Mouse (Mus musculus) adrenal gland, postnatal 36 days (tissue): ENCODE measurements around the gene Prpf39. TPM values are rescaled to one million over a fixed set of nuclear protein-coding genes. Genes with fewer than 3 reads are reported as not detected.

Experiments used
- DNase-seq, 2 experiments: peaks; one replicate each; pipeline ENCODE4 v3.0.0; 2021; ENCODE audit warnings: mixed read lengths in 1 of 2
- long read RNA-seq, 2 experiments: library from polyadenylated mRNA; stranded (forward); transcript quantifications; one replicate each; pipeline ENCODE4 v2.0.0; 2021; ENCODE audit warnings: borderline sequencing depth in 2 of 2
- total RNA-seq, 2 experiments: library from RNA; stranded (reverse); gene quantifications; 2 replicates each; pipeline ENCODE4 v1.2.3; 2021

Gene Prpf39
- 10 to 100 TPM; 28.5 to 34.3 TPM for total RNA-seq
- long read RNA-seq, experiment 1, full-length matches to known transcripts: 5 of 18 reads
- long read RNA-seq, experiment 1, partial matches to known transcripts: 1 of 18 reads
- long read RNA-seq, experiment 1, other reads (novel, unspliced or antisense): 12 of 18 reads
- long read RNA-seq, experiment 2, full-length matches to known transcripts: 2 of 5 reads
- long read RNA-seq, experiment 2, partial matches to known transcripts: 0 of 5 reads
- long read RNA-seq, experiment 2, other reads (novel, unspliced or antisense): 3 of 5 reads

DNA sequence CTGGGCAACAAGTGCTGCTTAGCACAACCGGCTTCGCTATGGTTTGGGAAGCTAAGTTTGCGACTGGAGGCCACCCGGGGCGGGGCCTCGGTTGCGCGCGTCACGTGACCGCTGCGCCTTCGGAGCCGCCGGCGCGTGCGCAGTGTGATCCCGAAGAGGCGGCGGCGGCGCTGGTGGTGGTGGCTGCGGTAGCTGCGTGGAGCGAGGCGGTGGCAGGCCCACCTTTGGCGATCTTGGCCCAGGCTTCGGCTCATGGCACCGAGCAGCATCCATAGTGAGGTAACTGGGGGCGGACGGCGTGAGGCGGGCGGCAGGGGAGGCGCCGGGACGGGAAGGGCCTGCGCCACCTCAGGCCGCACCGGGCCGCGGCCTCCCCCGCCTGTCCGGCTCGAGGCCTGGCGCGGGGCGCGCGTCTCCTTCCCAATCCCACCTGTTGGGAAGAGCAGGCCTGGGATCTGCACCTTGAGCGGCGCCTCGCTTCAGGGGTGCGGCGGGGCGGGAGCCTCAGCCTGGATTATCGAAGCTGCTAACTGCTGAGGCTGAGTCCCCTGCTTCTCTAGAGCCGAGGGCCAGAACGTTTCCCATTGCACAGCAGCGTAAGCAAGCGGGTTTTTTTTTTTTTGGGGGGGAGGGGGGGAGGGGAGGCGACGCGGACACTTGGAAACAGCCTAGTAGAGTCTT is at the start of gene Prpf39:
Gene Prpf39, plus strand, starts transcription at position 144 of the 681 bp plus-strand sequence.
- peak; percentile 93 to 97 for DNase-seq

DNA sequence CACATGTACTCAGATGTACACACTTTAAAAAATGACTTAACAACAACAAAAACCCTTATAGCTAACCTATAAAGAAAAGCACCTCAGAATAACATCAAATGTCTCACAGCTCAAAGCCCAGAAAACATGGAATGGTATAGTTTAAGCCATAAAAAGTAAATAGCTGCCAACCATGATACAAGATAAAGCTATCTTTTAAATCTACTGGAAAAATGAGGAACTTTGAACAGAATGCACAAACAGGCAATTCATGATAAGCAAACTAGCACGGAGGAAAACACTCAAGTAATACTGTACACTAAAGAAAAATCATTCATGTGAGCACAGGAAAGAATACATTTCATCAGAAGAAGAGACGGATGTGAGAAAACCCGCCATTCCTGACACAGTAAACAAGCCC is 28.4 kb upstream of the Prpf39 start:
- DNase-seq: no peak

DNA sequence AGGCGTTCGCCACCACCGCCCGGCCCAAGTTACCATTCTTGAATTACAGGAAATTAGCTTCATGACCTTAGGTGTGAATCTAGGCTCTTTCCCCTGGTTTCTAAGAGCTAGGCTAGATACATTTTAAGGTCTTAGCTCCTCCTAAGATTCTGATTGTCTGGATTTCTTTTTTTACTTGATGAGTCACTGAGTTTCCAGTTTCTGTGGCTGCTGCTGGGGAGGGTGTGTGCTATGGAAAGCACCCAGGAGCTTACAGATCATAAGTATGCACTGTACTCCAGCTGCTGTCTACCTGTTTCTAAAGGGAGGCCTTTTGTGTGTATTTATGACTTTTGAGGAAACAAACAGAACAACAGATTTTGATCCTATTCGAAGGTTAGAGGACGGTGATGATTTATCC is 13.3 kb upstream of the Prpf39 start:
- DNase-seq: no peak

DNA sequence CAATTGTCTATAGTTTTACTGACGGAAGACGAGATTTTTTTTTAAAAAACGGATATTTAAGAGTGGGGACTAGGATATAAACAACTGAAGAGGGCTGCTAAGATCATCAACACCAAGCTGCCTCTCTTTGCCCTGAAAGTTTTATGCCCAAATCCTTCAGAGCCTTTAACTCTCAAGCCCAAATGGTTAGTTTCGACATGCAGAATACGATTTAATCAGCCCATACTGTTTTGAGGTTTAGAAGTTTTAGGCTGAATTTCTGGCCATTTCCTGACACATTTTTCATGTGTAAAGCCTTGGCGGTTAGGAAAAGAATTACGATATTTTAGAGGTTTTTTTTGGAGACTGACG is 319 bp upstream of the Prpf39 start:
- no peak for DNase-seq

DNA sequence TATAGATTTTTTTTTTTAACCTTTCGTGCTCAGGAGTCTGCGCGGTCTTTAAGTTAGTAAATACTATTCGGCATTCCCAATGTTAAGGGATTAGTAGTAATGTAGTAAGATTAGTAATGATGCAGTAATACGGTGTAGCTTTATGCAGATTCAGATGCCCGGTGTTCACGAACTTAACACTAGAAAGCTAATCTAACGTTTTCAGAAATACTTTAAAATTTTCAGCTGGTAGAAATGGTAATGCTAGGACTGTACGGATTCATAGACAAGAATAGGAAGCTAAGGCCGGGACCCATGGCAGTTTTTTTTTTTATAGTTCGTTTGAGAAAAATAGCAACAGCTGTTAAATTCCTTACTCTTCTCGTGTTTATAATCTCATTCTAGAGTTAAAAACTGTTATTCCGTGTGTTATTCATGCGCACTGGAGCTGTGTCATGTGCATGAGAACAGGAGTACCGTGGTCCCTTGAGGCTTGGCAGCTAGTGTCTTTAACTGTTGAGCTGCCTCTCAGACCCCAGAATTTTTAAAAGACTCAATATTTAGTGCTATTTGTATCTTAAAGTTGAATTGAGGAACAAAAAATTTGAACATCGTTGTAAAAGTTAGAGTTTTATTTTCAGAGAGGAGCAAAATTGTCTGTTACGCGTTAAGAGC is 886 bp downstream of the Prpf39 start:
- DNase-seq: peak in 1 of 2 experiments; percentile 8

DNA sequence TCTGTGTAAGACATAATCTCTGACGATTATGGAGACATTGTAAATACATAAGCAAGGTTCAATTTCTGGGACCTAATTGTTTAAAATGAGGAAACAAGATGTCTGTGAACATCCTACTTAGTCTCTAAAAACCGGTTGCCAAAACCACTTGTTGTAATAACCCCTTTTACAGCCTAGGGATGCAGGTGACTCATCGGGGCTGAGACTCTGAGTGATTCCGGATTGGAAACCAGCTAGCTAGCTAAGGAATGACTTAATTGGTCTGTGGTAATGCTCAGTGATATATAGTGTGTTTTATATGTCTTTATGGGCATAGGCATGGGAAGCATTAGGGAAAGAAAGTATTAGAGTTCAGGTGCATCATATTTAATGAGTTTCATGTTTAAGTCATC is 1.4 kb downstream of the Prpf39 start:
- DNase-seq: peak; percentile 48 to 53

DNA sequence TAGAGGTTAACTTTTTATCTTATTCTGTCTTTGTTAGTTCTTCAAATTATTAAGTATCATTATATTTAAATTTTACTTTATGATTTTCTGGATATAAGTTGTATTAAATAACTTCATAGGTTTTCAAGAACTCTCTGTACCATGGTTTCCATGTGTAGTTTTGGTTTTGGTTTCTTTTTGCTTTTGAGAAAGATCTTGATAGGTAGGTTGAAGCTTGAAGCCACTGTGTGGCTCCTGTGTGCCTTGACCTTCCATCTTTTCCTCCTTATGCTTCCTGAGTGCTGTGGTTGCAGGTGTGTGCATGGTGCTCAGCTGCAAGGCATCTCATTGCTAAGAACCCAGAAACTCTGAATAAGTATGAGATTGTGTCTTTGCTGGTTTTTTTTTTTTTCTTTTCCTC is 12.7 kb downstream of the Prpf39 start:
- DNase-seq: no peak

DNA sequence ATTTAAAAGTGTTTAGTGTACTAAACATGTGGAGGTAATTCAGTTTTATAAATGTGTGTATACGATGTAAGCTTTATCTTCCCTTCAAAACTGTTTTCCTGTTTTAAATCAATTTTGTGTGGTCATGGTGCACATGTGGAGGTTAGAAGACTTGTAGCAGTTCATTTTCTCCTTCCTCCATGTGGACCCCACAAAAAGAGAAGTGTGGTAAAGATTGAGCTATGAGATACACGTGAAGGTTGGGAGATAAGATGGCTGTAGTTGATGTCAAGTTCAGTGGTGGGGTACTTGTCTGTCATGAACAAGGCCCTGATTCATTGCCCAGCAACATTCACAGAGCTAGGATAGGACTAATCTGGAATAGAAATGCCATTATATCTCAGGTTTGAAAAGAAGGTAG is 22.1 kb downstream of the Prpf39 start:
- no peak for DNase-seq

DNA sequence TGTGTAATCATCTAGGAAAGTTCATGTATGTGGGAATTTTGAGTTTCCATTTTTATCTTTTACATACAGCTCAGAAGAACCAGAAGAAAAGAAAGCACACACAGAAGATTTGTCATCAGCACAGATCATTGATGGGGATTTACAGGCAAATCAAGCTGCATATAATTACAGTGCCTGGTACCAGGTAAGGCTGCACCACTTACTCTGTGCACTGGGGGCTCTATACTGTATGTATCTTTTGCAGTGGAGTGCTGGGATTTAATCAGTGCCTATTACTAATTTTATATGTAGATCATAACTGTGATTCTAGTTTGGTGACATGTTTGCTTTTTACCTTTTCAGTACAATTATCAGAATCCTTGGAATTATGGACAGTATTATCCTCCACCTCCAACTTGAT is 24.9 kb downstream of the Prpf39 start:
- DNase-seq: no peak

DNA sequence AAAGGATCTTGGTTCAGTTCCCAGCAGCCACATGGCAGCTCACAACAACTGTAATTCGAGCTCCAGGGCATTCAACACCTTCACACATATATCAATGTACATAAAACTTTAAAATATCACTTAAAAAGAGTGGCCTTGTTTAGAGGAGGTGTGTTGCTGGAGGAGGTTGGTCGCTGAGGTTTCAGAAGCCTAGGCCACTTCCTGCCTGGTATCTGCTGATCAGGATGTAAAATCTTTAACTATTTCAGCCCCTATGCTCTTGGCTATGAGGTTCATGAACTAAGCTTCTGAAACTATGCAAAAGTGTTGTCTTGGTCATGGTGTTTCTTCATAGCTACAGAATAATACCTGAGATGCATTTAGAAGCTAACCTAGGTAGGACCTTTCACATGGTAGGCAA is 29.1 kb downstream of the Prpf39 start:
- DNase-seq: no peak

DNA sequence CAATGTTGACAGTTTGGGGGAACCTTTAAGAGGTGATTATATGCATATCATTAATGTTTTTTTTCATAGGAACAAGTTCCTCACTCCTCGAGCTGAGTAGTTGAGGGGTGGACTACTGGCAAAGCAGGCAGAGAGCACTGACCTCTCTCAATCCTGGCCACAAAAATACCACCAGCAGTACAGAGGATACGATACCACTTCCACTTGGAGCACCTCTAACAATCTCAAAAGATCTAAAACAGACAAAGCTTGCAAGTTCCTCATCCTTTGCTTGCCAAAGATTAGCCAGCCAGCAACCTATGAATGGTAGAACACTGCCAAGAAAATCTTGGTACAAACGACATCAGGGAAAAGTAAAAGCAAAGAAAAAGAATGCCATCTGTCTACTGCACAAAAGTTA is 30.1 kb downstream of the Prpf39 start:
- DNase-seq: no peak

DNA sequence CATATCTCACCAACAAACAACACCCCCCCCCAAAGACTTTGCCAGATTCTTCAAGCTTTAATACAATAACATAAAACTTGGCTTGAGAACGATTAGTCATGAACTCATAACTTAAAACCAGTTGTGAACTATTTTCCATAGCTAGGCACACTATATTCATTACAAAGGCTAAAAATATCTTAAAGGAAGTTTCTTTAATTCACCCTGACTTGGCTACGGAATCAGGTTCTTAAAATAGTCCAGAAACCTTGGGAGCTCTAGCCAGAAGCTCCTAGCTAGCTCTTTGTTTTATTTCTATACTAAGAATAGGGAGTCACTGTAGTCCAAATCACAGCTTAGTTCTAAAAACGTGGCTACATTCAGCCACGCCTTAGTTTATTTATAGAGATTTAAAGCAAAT is 32.3 kb downstream of the Prpf39 start:
- DNase-seq: no peak

DNA sequence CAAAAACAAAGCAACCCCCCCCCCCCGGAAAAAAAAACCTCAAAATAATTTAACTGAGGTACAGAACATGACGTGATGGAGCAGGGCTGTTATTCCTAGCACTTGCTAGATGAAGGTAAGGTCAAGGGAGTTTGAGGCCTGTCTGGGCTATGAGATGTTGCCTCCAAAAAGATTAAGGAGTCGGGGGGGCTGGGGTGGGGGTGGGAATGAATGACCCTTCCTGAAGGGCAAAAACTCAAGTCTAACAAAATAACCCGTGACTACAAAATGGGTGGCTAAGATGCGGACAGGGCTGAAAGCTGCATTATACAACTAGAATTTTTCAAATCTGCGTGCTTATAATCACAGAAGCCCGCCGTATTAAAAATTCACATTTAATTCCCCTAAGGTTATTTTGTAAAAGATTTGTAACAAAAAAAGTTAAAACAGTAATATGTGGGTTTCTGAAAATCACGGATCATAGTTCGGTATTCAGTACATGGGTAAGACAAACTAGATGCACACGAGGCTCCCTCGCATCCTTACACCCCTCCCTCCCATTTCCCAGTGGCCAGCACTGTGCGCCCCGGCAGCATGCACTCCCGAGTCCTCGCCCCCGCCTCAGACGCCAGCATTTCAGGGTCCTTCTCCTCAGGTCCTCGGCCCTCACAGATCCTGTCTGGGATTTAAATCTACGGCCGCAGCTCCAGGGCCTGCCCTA is 36.9 kb downstream of the Prpf39 start:
- no peak for DNase-seq

DNA sequence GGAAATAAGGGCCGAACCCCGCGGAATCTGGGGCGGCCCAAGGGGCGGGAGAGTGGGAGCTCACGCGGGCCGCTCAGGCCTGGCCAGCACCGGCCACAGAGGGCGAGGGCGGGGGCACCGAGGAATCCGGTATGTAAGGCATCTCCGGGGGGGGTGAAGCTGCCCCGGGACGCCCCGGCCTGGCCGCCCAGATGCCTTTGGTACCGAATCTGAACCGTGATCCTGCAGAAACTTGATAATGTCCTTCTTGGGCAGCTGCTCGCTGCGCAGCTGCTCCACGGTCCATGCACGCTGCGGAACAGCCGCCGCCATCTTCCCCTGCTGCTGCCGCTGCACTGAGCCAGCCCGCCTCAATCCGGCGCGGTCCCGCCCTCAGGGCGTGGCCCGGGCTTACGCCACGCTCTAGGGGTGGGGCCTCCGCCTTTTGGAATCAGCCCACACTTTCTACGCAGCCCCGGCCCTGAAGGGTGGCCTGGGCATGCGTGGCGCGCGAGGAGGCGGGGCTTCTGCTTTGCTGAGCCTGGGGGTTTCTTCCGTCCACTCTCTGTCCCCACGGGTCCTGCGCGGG is 37.6 kb downstream of the Prpf39 start, which contains the start of gene Fkbp3:
Gene Fkbp3, minus strand, starts transcription at position 397 of the 568 bp plus-strand sequence.
- peak; percentile 99 for DNase-seq

DNA sequence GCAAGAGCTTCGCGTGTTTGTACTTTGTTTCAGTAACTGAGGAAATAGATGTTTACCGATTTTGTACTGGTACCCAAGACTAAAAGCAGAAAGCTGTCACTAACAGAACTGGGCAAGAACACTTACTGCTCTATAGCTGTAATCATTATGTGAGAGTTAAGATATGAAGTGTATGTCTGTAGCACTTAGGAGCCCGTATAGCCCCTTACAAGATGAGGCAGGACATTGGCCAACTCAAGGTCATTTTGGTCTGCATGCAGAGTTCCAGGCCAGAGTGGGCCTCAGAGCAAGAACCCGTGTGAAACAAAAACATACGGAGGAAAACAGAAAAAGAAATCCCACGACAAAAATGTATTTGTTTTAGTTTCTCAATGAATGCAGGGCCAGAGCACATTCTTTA is 38.5 kb downstream of the Prpf39 start:
- DNase-seq: no peak

DNA sequence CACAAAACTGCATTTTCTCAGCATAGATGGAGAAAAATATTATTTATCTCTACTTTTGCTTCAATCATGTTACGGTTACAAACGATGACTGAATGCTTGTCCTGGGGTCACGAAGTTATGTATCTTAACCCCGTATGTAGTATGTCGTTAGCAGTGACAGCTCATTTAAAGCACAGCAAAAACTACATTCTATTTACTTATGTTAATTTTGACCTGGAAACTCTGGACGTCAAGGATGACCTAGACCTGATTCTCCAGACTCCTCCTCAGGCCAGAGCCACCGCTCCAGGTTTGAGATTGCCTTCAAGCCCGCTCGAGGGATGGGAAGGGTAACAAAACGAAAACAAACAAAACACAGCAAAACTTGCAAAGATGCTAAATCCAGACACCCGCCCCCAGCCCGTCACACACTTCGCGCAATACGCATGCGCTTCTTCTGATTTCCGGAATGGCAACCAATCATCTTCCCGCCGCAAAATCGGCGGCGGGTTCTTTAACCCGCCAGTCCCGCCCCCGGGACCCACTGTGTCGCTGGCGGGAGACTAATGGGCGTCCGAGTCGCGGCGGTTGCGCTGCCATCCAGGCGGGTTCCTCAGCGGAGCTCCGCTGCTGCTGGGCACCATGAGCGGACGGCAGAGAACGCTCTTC is 39.1 kb downstream of the Prpf39 start, which contains the start of gene Fancm:
Gene Fancm, plus strand, starts transcription at position 519 of the 648 bp plus-strand sequence.
- peak; percentile 93 to 94 for DNase-seq

DNA sequence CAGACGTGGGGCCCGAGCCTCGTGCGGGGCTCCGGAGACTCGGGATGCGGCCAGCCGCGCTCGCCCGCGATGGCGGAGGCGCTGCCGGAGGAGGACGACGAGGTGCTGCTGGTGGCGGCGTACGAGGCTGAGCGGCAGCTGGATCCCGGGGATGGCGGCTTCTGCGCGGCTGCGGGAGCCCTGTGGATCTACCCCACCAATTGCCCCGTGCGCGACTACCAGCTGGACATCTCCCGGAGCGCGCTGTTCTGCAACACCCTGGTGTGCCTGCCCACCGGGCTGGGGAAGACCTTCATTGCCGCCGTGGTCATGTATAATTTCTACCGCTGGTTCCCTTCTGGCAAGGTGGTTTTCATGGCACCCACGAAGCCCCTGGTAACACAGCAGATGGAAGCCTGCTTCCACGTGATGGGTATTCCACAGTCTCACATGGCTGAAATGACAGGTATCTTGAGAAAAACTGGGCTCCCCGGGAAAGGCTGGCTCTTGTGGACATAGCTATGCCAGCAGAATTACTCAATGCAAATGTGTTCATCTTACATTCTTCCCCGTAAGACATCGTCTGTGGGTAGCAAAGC is 39.7 kb downstream of the Prpf39 start:
- DNase-seq: no peak

DNA sequence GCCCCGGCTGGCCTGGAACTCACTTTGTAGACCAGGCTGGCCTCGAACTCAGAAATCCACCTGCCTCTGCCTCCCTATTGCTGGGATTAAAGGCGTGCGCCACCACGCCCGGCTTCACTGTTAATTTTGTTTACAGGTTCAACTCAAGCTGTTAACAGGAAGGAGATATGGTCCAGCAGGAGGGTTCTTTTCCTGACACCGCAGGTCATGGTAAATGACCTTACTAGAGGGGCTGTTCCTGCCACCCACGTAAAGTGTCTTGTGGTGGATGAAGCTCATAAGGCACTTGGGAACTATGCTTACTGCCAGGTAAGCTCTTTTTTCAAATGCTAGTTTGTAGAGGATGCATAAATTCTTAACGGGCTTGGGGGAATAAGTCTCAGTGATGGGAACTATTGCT is 40.8 kb downstream of the Prpf39 start:
- DNase-seq: no peak

DNA sequence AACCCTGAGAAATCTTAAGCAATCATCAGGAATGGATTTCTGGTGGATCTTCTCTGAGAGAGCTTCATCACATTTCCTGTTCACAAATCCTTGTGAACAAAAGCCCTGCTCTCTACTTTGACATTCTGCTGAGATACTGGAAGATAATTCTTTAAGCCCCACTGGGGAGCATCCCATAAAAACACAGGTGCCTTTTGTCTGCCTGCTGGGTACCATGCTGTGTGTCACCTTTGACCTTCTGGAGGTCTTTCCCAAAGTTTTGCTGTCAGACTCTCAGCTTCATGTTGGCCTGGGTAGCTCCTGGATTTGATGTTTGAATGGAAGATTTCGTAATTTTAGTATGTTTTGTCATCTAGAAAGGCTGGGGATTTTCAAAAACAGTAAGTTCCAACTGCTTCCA is 72.6 kb downstream of the Prpf39 start:
- DNase-seq: no peak

DNA sequence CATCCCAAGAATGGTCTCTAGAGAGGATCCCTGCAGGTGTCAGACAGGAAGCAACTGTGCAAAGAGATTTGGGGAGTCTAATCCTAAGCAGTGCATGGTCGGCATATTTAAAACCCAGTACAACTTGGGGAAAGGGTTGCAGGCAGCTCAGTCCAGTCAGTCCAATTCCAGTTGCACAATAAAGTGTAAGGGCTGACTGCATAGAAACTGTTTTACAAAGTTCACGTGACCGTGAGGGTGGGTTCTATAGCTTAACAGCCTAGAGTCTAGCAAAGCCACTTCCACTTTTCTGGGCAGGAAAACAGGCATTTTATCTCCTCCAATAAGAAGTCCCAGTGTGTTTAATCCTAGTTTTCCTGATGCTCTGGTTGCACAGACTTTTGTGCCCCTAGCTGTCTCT is 75.4 kb downstream of the Prpf39 start:
- DNase-seq: no peak

DNA sequence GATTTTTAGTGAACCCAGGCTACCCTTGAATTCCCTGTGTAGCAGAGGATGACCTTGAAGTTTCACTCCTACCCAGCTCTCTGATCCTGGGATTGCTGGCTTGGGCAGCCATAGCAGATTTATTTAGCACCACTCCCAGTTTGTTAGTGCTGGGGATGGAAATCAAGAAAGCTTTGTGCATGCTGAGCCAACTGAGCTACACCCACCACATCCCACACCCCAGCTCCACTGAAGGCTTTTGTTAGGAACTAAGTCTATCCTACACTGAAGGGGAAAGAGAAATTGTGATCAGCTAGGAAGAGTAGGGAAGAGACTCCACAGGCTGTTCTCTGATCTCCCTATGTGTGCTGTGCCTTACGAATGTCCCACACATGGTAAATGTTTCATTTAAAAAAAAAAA is 76.7 kb downstream of the Prpf39 start:
- DNase-seq: no peak
